Mouse (Mus musculus) lung, embryonic 16.5 days (tissue): ENCODE measurements at regions not wholly inside any gene's neighbourhood (a gene's known extent, or its start where the extent isn't known, plus 50 kb on each side); places are given as distances from the start of the nearest gene placed in this dataset.
"Not testable (repeated sequence)": the region's sequence is repeated elsewhere in the genome, so short reads cannot be mapped to it uniquely, and the experiment has no call there.

Experiments used
- ATAC-seq: fragments of 200-750 bp; cut with Nextera tagmentation; 2 replicates; pipeline ENCODE4 v1.8.0; 2017; ENCODE audit warnings: low read depth, mild to moderate bottlenecking, moderate library complexity
- H3K27ac ChIP-seq: fragments of 300-500 bp; sonication (generic); 2 replicates; pipeline ENCODE4 v1.5.1; 2014; ENCODE audit warnings: mild to moderate bottlenecking, control low read depth, low read length
- H3K27me3 ChIP-seq: fragments of 300-500 bp; sonication (generic); 2 replicates; pipeline ENCODE4 v1.6.1; 2014; ENCODE audit warnings: low read depth, low read length, mixed read lengths; ENCODE audit not compliant: control insufficient read depth, insufficient read depth
- H3K36me3 ChIP-seq: fragments of 300-500 bp; sonication (generic); 2 replicates; pipeline ENCODE4 v1.6.1; 2014; ENCODE audit warnings: low read length; ENCODE audit not compliant: control insufficient read depth, insufficient read depth
- H3K4me1 ChIP-seq: fragments of 300-500 bp; sonication (generic); replicated peaks from 2 replicates; pipeline ENCODE4 v1.6.1; 2014; ENCODE audit warnings: low read length, mixed read lengths; ENCODE audit not compliant: control insufficient read depth, insufficient read depth
- H3K4me2 ChIP-seq: fragments of 300-500 bp; sonication (generic); 2 replicates; pipeline ENCODE4 v1.6.1; 2014; ENCODE audit warnings: low read depth, low read length, control low read depth
- H3K4me3 ChIP-seq: fragments of 300-500 bp; sonication (generic); 2 replicates; pipeline ENCODE4 v1.5.1; 2014; ENCODE audit warnings: mild to moderate bottlenecking, low read length, control low read depth
- H3K9ac ChIP-seq: fragments of 300-500 bp; sonication (generic); 2 replicates; pipeline ENCODE4 v1.6.1; 2014; ENCODE audit warnings: low read length, control low read depth
- H3K9me3 ChIP-seq: fragments of 300-500 bp; sonication (generic); 2 replicates; pipeline ENCODE4 v1.6.1; 2016; ENCODE audit warnings: low read length; ENCODE audit not compliant: control insufficient read depth
- WGBS: fragments of 180-500 bp; shearing (Covaris S2); extraction: QIAGEN DNeasy Blood & Tissue Kit; methylation state at CpG from one replicate; pipeline ENCODE4 v1.1.7; 2014; 5-methylcytosine and 5-hydroxymethylcytosine counted together

DNA sequence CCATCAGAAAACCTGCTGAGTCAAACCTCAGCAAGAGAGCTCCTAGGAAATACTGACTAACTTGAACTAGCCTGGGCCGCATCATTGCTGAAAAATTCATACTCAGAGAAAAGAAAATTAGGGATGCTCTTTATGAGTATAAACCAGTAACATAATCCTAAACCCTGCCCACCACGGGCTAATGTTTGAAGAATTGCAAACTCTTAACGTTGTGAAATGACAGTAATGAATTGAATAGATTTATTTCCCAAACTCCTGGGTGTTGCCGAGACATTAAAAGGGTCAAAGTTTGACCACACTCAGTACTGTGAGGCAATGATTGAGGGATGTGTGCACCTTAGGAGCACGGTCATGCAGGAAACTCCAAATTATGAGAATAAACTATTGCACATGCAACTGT is 125.3 kb downstream of the Gipc2 start:
- WGBS = 57% methylated on average over 5 of the region's 5 CpGs
- no peak overlapping the region for H3K9ac ChIP-seq
- H3K4me3 ChIP-seq = no peak overlapping the region
- H3K9me3 ChIP-seq = no peaks in the 10 kb centered on the region
- H3K27ac ChIP-seq = no peak overlapping the region
- ATAC-seq = no peak
- H3K36me3 ChIP-seq = no peaks in the 10 kb centered on the region
- H3K27me3 ChIP-seq = no peaks in the 10 kb centered on the region
- H3K4me1 ChIP-seq = no peaks in the 10 kb centered on the region
- H3K4me2 ChIP-seq = no peak overlapping the region

- not testable (repeated sequence) for H3K36me3 ChIP-seq, H3K9ac ChIP-seq, H3K27ac ChIP-seq, H3K27me3 ChIP-seq, H3K4me2 ChIP-seq, H3K9me3 ChIP-seq, H3K4me3 ChIP-seq, ATAC-seq, H3K4me1 ChIP-seq
- 84% methylated on average over 5 of the region's 5 CpGs for WGBS
Observed at GRCm38 (mm10) chr3:152036819-152037218, 129.2 kb downstream of the Gipc2 start.

DNA sequence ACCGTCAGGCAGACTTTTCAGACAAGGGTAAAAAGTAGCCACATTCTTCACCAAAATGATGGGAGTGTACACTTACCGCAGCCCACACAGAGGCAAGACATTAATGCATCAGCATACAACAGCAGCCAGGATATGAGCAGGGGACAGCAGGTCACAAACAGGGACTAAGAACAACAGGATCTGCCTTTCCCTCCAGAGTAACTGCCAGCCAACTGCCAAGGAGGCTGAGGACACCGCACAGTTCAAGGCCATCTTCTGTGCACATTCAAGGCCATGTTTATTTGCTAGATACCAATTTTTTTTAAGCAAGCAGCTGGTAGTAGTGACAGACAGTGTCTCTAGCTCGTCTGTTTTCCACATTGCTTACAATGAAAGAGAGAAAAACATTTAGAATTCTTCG is 130.6 kb downstream of the Gipc2 start:
- H3K9me3 ChIP-seq = no peaks in the 10 kb centered on the region
- no peak overlapping the region for H3K27ac ChIP-seq
- H3K27me3 ChIP-seq = no peaks in the 10 kb centered on the region
- H3K4me3 ChIP-seq = no peak overlapping the region
- WGBS = 65% methylated on average over 5 of the region's 5 CpGs
- H3K9ac ChIP-seq = no peak overlapping the region
- no peaks in the 10 kb centered on the region for H3K36me3 ChIP-seq
- ATAC-seq = no peak
- no peaks in the 10 kb centered on the region for H3K4me1 ChIP-seq
- H3K4me2 ChIP-seq = no peak overlapping the region

DNA sequence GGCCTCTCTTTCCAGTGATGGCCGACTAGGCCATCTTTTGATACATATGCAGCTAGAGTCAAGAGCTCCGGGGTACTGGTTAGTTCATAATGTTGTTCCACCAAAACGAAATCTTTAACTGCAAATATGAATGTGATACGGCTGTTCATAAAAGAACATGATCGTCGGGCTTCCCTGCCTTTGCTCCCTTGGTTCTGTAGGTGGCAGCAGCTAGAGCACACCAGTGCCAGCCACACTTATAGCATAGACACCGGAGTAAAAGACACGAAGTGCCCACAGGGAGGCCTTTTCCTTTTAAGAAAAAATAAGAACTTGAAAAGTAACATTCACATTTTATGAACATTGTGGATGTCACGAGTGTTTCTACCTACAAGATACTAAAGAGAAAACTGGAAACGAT is 131.3 kb downstream of the Gipc2 start:
- Histone ChIP-seq H3K4me3 (no peak overlapping the region), H3K4me1 (no peaks in the 10 kb centered on the region), H3K4me2 (no peak overlapping the region), H3K9ac (no peak overlapping the region), H3K9me3 (no peaks in the 10 kb centered on the region), H3K36me3 (no peaks in the 10 kb centered on the region), H3K27me3 (no peaks in the 10 kb centered on the region), H3K27ac (no peak overlapping the region)
- ATAC-seq = no peak
- WGBS = 76% methylated on average over 10 of the region's 10 CpGs

DNA sequence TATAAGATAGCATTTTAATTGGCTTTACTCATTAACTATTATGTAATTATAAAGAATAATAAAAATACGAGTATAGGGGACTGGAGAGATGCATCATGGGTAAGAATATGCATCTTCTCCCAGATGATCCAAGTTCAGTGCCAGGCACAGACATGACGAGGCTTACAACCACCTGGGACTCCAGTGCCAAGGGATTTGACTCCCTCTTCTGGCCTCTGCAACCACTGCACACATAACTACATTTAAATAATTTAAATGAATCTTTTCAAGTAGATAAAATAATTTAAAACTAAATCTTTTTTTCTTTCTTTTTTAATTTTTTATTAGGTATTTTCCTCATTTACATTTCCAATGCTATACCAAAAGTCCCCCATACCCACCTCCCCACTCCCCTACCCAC is 131.8 kb downstream of the Gipc2 start:
- Histone ChIP-seq H3K4me1 (no peaks in the 10 kb centered on the region), H3K27me3 (no peaks in the 10 kb centered on the region), H3K9me3 (no peaks in the 10 kb centered on the region), H3K36me3 (no peaks in the 10 kb centered on the region), H3K9ac (no peak overlapping the region), H3K4me2 (no peak overlapping the region), H3K4me3 (no peak overlapping the region), H3K27ac (no peak overlapping the region)
- no peak for ATAC-seq
- 73% methylated on average over 2 of the region's 2 CpGs for WGBS

GRCm38 (mm10) chr3:152032663-152033318 is 133.2 kb downstream of the Gipc2 start:
- Histone ChIP-seq H3K4me2 (no peak overlapping the region), H3K27ac (no peak overlapping the region), H3K27me3 (no peaks in the 10 kb centered on the region), H3K36me3 (no peaks in the 10 kb centered on the region), H3K4me3 (no peak overlapping the region), H3K9me3 (no peaks in the 10 kb centered on the region), H3K4me1 (no peaks in the 10 kb centered on the region), H3K9ac (no peak overlapping the region)
- WGBS = 72% methylated on average over 3 of the region's 3 CpGs
- no peak for ATAC-seq

DNA sequence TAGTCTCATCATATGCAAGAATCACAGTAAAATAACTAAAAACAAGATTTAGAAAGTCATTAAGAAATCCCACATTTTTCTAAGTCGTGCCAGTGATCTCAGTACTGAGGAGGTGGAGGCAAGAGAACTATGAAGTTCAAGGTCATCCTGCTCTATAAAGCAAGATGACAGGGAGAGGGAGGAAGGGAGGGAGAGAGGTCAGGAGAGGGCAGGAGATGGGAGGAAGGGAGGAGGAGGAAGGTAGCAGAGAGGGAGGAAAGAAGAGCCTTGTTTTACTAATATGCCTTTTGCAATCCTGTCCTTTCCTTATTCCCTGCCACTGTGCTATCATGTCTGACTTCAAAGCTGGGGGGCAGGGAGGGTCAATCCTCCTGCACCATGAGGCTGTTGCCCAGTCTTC is 137.3 kb downstream of the Gipc2 start:
- Histone ChIP-seq H3K4me1 (no peaks in the 10 kb centered on the region), H3K36me3 (no peaks in the 10 kb centered on the region), H3K27me3 (no peaks in the 10 kb centered on the region), H3K4me3 (no peak overlapping the region), H3K4me2 (no peak overlapping the region), H3K27ac (no peak overlapping the region), H3K9me3 (no peaks in the 10 kb centered on the region), H3K9ac (no peak overlapping the region)
- no peak for ATAC-seq
- WGBS = 40% methylated on average over 1 of the region's 1 CpGs

GRCm38 (mm10) chr3:152026034-152026433 is 140.0 kb downstream of the Gipc2 start:
- no peaks in the 10 kb centered on the region for H3K4me1 ChIP-seq
- WGBS = 88% methylated on average over 4 of the region's 4 CpGs
- H3K4me3 ChIP-seq = no peak overlapping the region
- no peak overlapping the region for H3K27ac ChIP-seq
- H3K4me2 ChIP-seq = no peak overlapping the region
- H3K27me3 ChIP-seq = no peaks in the 10 kb centered on the region
- no peaks in the 10 kb centered on the region for H3K36me3 ChIP-seq
- no peak overlapping the region for H3K9ac ChIP-seq
- ATAC-seq = no peak
- no peaks in the 10 kb centered on the region for H3K9me3 ChIP-seq

DNA sequence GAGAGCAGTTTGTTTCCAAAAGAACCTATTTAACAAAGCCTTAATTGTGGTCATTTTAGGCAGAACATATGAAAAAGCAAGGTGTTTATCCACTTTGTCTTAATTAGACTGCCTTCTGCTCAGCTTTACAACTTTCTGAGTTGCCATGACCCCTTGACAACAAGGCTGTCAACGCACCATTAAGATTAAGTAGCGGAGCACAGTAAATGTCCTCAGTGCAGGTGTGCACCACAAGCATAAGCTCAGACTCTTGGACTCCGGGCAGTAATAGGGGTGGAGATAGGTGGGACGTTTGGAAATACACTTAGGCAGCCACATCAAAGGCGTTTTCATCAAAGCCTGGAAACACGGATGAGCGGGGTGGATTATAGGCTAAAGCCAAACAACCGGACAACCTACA is 140.9 kb downstream of the Gipc2 start:
- ATAC-seq = no peak
- WGBS = 66% methylated on average over 8 of the region's 8 CpGs

GRCm38 (mm10) chr3:152006747-152007146 is 159.3 kb downstream of the Gipc2 start:
- Histone ChIP-seq H3K4me2 (no peak overlapping the region), H3K9ac (no peak overlapping the region), H3K4me3 (no peak overlapping the region), H3K4me1 (no peaks in the 10 kb centered on the region), H3K9me3 (no peaks in the 10 kb centered on the region), H3K27me3 (no peaks in the 10 kb centered on the region), H3K27ac (no peak overlapping the region), H3K36me3 (no peaks in the 10 kb centered on the region)
- peak; percentile 75 for ATAC-seq
- WGBS = 39% methylated on average over 4 of the region's 4 CpGs

More for the DNA sequence above, 140.9 kb downstream of the Gipc2 start:
- H3K4me3 ChIP-seq = no peak overlapping the region
- H3K4me1 ChIP-seq = no peaks in the 10 kb centered on the region
- H3K4me2 ChIP-seq = no peak overlapping the region
- H3K27ac ChIP-seq = no peak overlapping the region
- H3K36me3 ChIP-seq = no peaks in the 10 kb centered on the region
- H3K9me3 ChIP-seq = no peaks in the 10 kb centered on the region
- H3K27me3 ChIP-seq = no peaks in the 10 kb centered on the region
- no peak overlapping the region for H3K9ac ChIP-seq
